Mouse (Mus musculus): ENCODE measurements at regions not wholly inside any gene's neighbourhood (a gene's known extent, or its start where the extent isn't known, plus 50 kb on each side); places are given as distances from the start of the nearest gene placed in this dataset.

GRCm38 (mm10) chr10:111815821-111816599, 156.5 kb upstream of the Krr1 start:
- DNase-seq (ENCODE audit: low read depth in 1 of 2, low spot score in 2 of 2), result no peak

GRCm38 (mm10) chr10:111819755-111820451, 152.6 kb upstream of the Krr1 start:
- DNase-seq (ENCODE audit: low read depth in 1 of 2, low spot score in 2 of 2), result no peak

- DNase-seq (ENCODE audit: low read depth in 1 of 2, low spot score in 2 of 2), result no peak
These were observed 147.6 kb upstream of the Krr1 start for GRCm38 (mm10) chr10:111824820-111825219.

- no peak for DNase-seq (ENCODE audit: low read depth in 1 of 2, low spot score in 2 of 2)
These were observed 146.3 kb upstream of the Krr1 start for GRCm38 (mm10) chr10:111826033-111826754.

GRCm38 (mm10) chr10:111827246-111827645, 145.2 kb upstream of the Krr1 start:
- no peak for DNase-seq (ENCODE audit: low read depth in 1 of 2, low spot score in 2 of 2)

GRCm38 (mm10) chr10:111827930-111828329, 144.5 kb upstream of the Krr1 start:
- DNase-seq (ENCODE audit: low read depth in 1 of 2, low spot score in 2 of 2), result no peak

GRCm38 (mm10) chr10:111828610-111829009, 143.9 kb upstream of the Krr1 start:
- DNase-seq (ENCODE audit: low read depth in 1 of 2, low spot score in 2 of 2), result no peak

- DNase-seq (ENCODE audit: low read depth in 1 of 2, low spot score in 2 of 2), result no peak
These were observed 143.2 kb upstream of the Krr1 start for GRCm38 (mm10) chr10:111829291-111829690.

GRCm38 (mm10) chr10:111831105-111831504, 141.4 kb upstream of the Krr1 start:
- DNase-seq (ENCODE audit: low read depth in 1 of 2, low spot score in 2 of 2), result no peak

- no peak for DNase-seq (ENCODE audit: low read depth in 1 of 2, low spot score in 2 of 2)
These were observed 138.9 kb upstream of the Krr1 start for GRCm38 (mm10) chr10:111833611-111834010.

GRCm38 (mm10) chr10:111834280-111834679, 138.2 kb upstream of the Krr1 start:
- no peak for DNase-seq (ENCODE audit: low read depth in 1 of 2, low spot score in 2 of 2)

GRCm38 (mm10) chr10:111834925-111835823, 137.3 kb upstream of the Krr1 start:
- no peak for DNase-seq (ENCODE audit: low read depth in 1 of 2, low spot score in 2 of 2)

- DNase-seq (ENCODE audit: low read depth in 1 of 2, low spot score in 2 of 2), result no peak
These were observed 136.3 kb upstream of the Krr1 start for GRCm38 (mm10) chr10:111836191-111836590.

- DNase-seq (ENCODE audit: low read depth in 1 of 2, low spot score in 2 of 2), result no peak
These were observed 135.7 kb upstream of the Krr1 start for GRCm38 (mm10) chr10:111836802-111837201.

GRCm38 (mm10) chr10:111842321-111842775, 130.1 kb upstream of the Krr1 start:
- DNase-seq (ENCODE audit: low read depth in 1 of 2, low spot score in 2 of 2), result no peak

GRCm38 (mm10) chr10:111842896-111843295, 129.6 kb upstream of the Krr1 start:
- DNase-seq (ENCODE audit: low read depth in 1 of 2, low spot score in 2 of 2), result no peak

GRCm38 (mm10) chr10:111843301-111843700, 129.2 kb upstream of the Krr1 start:
- no peak for DNase-seq (ENCODE audit: low read depth in 1 of 2, low spot score in 2 of 2)

GRCm38 (mm10) chr10:111844144-111844543, 128.3 kb upstream of the Krr1 start:
- DNase-seq (ENCODE audit: low read depth in 1 of 2, low spot score in 2 of 2), result no peak

- DNase-seq (ENCODE audit: low read depth in 1 of 2, low spot score in 2 of 2), result no peak
These were observed 126.5 kb upstream of the Krr1 start for GRCm38 (mm10) chr10:111845946-111846345.

GRCm38 (mm10) chr10:111854254-111854653, 118.2 kb upstream of the Krr1 start:
- no peak for DNase-seq (ENCODE audit: low read depth in 1 of 2, low spot score in 2 of 2)

GRCm38 (mm10) chr10:111855496-111855895, 117.0 kb upstream of the Krr1 start:
- no peak for DNase-seq (ENCODE audit: low read depth in 1 of 2, low spot score in 2 of 2)

Measured in monocyte, adult 2 months (primary cell).